Mouse (Mus musculus) stomach, postnatal 0 days (tissue): ENCODE data around the gene Rtn4.

Experiments used
- CTCF ChIP-seq: IDR thresholded peaks from 2 replicates; pipeline ENCODE4 v1.5.1; 2016; ENCODE audit warnings: antibody characterized with exemption, low read depth, mild to moderate bottlenecking, moderate library complexity
- EP300 ChIP-seq: optimal IDR thresholded peaks from 2 replicates; pipeline ENCODE3; 2016; ENCODE audit warnings: antibody characterized with exemption

DNA sequence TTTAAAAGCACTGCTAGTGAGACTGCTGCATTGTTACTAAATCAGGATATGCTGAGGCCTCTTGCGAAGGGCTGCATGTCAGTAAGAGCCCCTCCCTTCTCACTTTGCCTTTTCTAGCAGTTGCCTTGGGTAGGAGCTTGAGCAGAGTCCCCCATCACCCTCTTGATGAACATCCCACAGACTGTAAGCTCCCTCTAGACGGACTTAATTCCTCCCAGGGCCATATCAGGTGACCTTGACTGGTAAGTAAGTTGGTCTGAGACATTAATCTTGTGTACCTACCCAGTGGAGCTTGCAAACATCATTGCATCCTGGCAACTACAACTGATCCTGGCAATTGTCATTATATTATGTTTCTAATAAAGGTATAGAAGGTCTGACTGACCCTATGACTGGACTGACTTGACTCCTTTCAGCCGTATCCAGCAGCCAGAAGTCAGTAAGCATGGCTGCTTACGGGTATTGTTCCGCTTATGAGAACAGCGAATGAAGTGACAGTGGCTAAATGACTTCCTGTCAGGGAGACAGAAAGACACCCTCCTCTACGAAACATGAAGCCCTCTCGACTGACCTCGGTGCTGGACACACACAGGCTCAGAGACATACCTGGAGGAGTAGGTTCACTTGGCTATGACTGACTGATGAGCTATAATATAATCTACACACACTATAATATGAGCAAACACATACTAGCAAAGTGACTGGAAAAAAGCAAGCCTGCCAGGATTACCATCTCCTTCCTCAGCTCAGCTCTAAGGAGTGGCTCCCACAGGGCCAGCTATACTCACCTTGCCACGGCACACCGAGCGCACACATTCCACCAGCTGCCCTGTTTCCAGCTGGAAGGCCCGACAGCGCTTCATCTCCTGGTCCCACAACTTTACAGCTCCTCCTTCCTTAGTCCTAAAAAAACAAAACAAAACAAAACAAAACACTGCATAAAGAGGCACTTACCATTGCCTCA, 59.2 kb downstream of the Rtn4 start:
- no peak for TF ChIP-seq CTCF
- TF ChIP-seq EP300: no peak
